Mouse (Mus musculus): ENCODE data around the gene Cd47. TPM values are rescaled to one million over a fixed set of nuclear protein-coding genes. Genes with fewer than 3 reads are reported as not detected.

Gene Cd47
- polyA plus RNA-seq, 1 experiment, result 112 TPM

GRCm38 (mm10) chr16:49901395-49901794, 101.1 kb downstream of the Cd47 start:
- Histone ChIP-seq H3K27me3 (ENCODE audit: control insufficient read depth, insufficient read depth, low read length) (no peaks in the 10 kb centered on the region), H3K36me3 (ENCODE audit: control insufficient read depth, insufficient read depth, low read length) (peaks cover 84% of the 10 kb centered on the region), H3K4me1 (replicated peaks; ENCODE audit: control insufficient read depth, insufficient read depth, low read length) (no peaks in the 10 kb centered on the region; the same call in 1 of the 2 replicates), H3K27ac (ENCODE audit: control insufficient read depth, insufficient read depth, low read length) (no peak overlapping the region), H3K4me3 (ENCODE audit: control insufficient read depth, insufficient read depth, low read length) (no peak overlapping the region)
- no peak for DNase-seq
- no peak for TF ChIP-seq CTCF (IDR thresholded peaks at IDR 0.05; ENCODE audit: borderline replicate concordance, control insufficient read depth, extremely low read depth, insufficient read depth, low read length, poor library complexity)
- TF ChIP-seq POLR2A (IDR thresholded peaks at IDR 0.05; ENCODE audit: control insufficient read depth, extremely low read depth, insufficient read depth, low read length, poor library complexity), result no peak

DNA sequence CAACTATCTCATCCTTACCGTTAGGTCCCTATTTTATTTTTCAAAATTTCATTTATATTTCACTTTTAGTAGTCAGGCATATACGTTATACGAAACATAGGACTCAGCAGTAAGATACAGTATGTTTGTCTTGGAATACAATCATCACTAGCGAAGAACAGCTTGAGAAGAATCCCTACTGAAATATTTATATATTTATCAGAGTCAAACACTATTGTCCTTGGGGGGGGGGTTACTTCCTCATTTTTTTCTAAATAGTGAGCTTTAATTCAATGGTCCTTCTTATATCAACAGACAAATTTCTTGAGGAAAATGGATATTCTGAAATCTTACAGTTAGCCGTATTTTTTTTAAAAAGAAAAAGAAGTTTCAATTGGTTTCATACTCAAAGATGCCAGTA, 101.8 kb downstream of the Cd47 start:
- WGBS, result 97% methylated on average over 5 of the region's 5 CpGs
- Histone ChIP-seq H3K36me3 (ENCODE audit: control insufficient read depth, insufficient read depth, low read length) (peaks cover 84% of the 10 kb centered on the region), H3K27me3 (ENCODE audit: control insufficient read depth, insufficient read depth, low read length) (no peaks in the 10 kb centered on the region), H3K4me3 (ENCODE audit: control insufficient read depth, insufficient read depth, low read length) (no peak overlapping the region), H3K4me1 (replicated peaks; ENCODE audit: control insufficient read depth, insufficient read depth, low read length) (no peaks in the 10 kb centered on the region; the same call in 1 of the 2 replicates), H3K27ac (ENCODE audit: control insufficient read depth, insufficient read depth, low read length) (no peak overlapping the region)
- no peak for TF ChIP-seq CTCF (IDR thresholded peaks at IDR 0.05; ENCODE audit: borderline replicate concordance, control insufficient read depth, extremely low read depth, insufficient read depth, low read length, poor library complexity)
- TF ChIP-seq POLR2A (IDR thresholded peaks at IDR 0.05; ENCODE audit: control insufficient read depth, extremely low read depth, insufficient read depth, low read length, poor library complexity), result no peak
- DNase-seq, result no peak

GRCm38 (mm10) chr16:49904248-49904930, 104.1 kb downstream of the Cd47 start:
- no peak overlapping the region for H3K4me3 ChIP-seq (ENCODE audit: control insufficient read depth, insufficient read depth, low read length)
- H3K36me3 ChIP-seq (ENCODE audit: control insufficient read depth, insufficient read depth, low read length), result peaks cover 80% of the 10 kb centered on the region
- DNase-seq, result no peak
- no peaks in the 10 kb centered on the region for H3K27me3 ChIP-seq (ENCODE audit: control insufficient read depth, insufficient read depth, low read length)
- no peaks in the 10 kb centered on the region; the same call in 1 of the 2 replicates for H3K4me1 ChIP-seq (replicated peaks; ENCODE audit: control insufficient read depth, insufficient read depth, low read length)
- no peak overlapping the region for H3K27ac ChIP-seq (ENCODE audit: control insufficient read depth, insufficient read depth, low read length)
- TF ChIP-seq CTCF (IDR thresholded peaks at IDR 0.05; ENCODE audit: borderline replicate concordance, control insufficient read depth, extremely low read depth, insufficient read depth, low read length, poor library complexity) (no peak), POLR2A (IDR thresholded peaks at IDR 0.05; ENCODE audit: control insufficient read depth, extremely low read depth, insufficient read depth, low read length, poor library complexity) (no peak)
- WGBS, result 90% methylated on average over 10 of the region's 10 CpGs

GRCm38 (mm10) chr16:49905041-49905440, 104.7 kb downstream of the Cd47 start:
- H3K36me3 ChIP-seq (ENCODE audit: control insufficient read depth, insufficient read depth, low read length), result peaks cover 75% of the 10 kb centered on the region
- WGBS, result 82% methylated on average over 3 of the region's 3 CpGs
- H3K27ac ChIP-seq (ENCODE audit: control insufficient read depth, insufficient read depth, low read length), result no peak overlapping the region
- no peak overlapping the region for H3K4me3 ChIP-seq (ENCODE audit: control insufficient read depth, insufficient read depth, low read length)
- H3K27me3 ChIP-seq (ENCODE audit: control insufficient read depth, insufficient read depth, low read length), result no peaks in the 10 kb centered on the region
- H3K4me1 ChIP-seq (replicated peaks; ENCODE audit: control insufficient read depth, insufficient read depth, low read length), result no peaks in the 10 kb centered on the region; the same call in 1 of the 2 replicates
- no peak for DNase-seq
- TF ChIP-seq POLR2A (IDR thresholded peaks at IDR 0.05; ENCODE audit: control insufficient read depth, extremely low read depth, insufficient read depth, low read length, poor library complexity) (no peak), CTCF (IDR thresholded peaks at IDR 0.05; ENCODE audit: borderline replicate concordance, control insufficient read depth, extremely low read depth, insufficient read depth, low read length, poor library complexity) (no peak)

GRCm38 (mm10) chr16:49905601-49906001, 105.3 kb downstream of the Cd47 start:
- WGBS, result 89% methylated on average over 8 of the region's 8 CpGs

GRCm38 (mm10) chr16:49906066-49906465, 105.7 kb downstream of the Cd47 start:
- WGBS, result 66% methylated on average over 5 of the region's 5 CpGs
- peaks cover 74% of the 10 kb centered on the region for H3K36me3 ChIP-seq (ENCODE audit: control insufficient read depth, insufficient read depth, low read length)
- no peak for DNase-seq
- no peak overlapping the region; the same call in 1 of the 2 replicates for H3K27ac ChIP-seq (ENCODE audit: control insufficient read depth, insufficient read depth, low read length)
- no peaks in the 10 kb centered on the region for H3K27me3 ChIP-seq (ENCODE audit: control insufficient read depth, insufficient read depth, low read length)
- H3K4me3 ChIP-seq (ENCODE audit: control insufficient read depth, insufficient read depth, low read length), result no peak overlapping the region
- no peak for TF ChIP-seq CTCF (IDR thresholded peaks at IDR 0.05; ENCODE audit: borderline replicate concordance, control insufficient read depth, extremely low read depth, insufficient read depth, low read length, poor library complexity)
- no peak for TF ChIP-seq POLR2A (IDR thresholded peaks at IDR 0.05; ENCODE audit: control insufficient read depth, extremely low read depth, insufficient read depth, low read length, poor library complexity)
- H3K4me1 ChIP-seq (replicated peaks; ENCODE audit: control insufficient read depth, insufficient read depth, low read length), result no peaks in the 10 kb centered on the region; the same call in 1 of the 2 replicates

More at GRCm38 (mm10) chr16:49905601-49906001, 105.3 kb downstream of the Cd47 start:
- Histone ChIP-seq H3K27me3 (ENCODE audit: control insufficient read depth, insufficient read depth, low read length) (no peaks in the 10 kb centered on the region), H3K4me3 (ENCODE audit: control insufficient read depth, insufficient read depth, low read length) (no peak overlapping the region), H3K36me3 (ENCODE audit: control insufficient read depth, insufficient read depth, low read length) (peaks cover 74% of the 10 kb centered on the region), H3K4me1 (replicated peaks; ENCODE audit: control insufficient read depth, insufficient read depth, low read length) (no peaks in the 10 kb centered on the region; the same call in 1 of the 2 replicates), H3K27ac (ENCODE audit: control insufficient read depth, insufficient read depth, low read length) (no peak overlapping the region)
- no peak for DNase-seq
- TF ChIP-seq CTCF (IDR thresholded peaks at IDR 0.05; ENCODE audit: borderline replicate concordance, control insufficient read depth, extremely low read depth, insufficient read depth, low read length, poor library complexity), result no peak

All from thymus, adult 2 months (tissue).